Mouse (Mus musculus): ENCODE results near the gene Olfr726.
A peak's percentile ranks its signal among the peaks of the same experiment; 100 is the strongest.

Olfr726 gene

DNA sequence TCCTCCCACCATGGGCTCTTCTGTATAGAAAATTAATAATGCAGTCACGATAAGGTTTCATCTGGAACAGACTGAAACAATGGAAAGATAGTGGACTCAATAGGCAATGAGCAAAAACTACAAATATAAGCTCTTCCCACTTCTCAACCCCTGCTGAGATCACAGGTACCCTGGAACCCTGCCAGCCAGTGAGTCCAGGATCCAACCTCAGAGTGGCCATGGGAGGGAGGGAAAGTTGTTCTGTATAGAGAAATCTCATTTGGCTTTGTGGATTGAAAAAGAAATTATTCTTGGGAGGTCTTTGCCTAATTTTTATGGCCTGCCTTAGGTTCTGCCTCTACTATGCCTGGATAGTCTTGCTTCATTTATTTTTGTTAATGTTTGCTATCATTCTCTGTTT is at the start of gene Olfr726:
Olfr726 (minus strand) TSS at position 101 of the 400 bp plus-strand sequence.
- peak in 1 of 2 experiments; percentile 2 for DNase-seq

DNA sequence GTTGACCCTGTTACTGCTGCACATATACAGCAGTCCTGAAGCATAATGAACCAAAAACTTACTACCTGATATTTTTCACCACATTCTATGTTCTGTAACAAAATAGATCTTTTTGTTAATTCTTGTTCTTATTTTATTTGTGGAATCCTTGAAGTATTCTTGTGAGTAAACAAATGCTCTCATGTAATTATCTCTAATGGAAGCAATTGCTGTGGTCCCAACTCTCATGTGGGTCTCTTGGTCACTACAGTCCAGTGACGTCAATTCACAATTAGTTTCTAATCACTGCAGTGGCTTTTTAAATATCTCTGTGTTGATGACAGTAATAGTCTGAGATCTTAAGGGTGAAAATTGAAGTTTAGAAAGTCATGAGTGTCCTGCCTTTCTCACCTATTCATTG is 32.1 kb upstream of the Olfr726 start, which contains the start of gene Olfr727:
Olfr727 (plus strand) TSS at position 301 of the 400 bp plus-strand sequence.
- DNase-seq: no peak

DNA sequence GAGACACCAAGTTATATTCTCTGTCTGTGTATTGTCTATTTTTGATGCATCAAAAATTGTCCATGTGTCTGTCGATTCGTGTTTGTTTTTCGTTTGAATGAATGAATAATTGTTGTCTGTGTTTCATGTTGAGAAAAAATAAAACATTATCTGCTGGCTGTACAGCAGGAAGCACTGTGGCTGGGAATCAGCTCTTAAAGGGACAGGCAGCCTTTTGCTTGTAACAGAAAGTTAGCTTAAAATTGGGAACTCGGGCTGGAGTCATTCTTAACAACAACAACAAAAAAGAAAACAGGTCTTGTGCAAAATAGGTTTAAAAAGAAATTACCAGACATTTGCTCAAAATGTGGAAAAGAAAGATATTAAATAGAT is 28.0 kb downstream of the Olfr726 start:
- no peak for DNase-seq

DNA sequence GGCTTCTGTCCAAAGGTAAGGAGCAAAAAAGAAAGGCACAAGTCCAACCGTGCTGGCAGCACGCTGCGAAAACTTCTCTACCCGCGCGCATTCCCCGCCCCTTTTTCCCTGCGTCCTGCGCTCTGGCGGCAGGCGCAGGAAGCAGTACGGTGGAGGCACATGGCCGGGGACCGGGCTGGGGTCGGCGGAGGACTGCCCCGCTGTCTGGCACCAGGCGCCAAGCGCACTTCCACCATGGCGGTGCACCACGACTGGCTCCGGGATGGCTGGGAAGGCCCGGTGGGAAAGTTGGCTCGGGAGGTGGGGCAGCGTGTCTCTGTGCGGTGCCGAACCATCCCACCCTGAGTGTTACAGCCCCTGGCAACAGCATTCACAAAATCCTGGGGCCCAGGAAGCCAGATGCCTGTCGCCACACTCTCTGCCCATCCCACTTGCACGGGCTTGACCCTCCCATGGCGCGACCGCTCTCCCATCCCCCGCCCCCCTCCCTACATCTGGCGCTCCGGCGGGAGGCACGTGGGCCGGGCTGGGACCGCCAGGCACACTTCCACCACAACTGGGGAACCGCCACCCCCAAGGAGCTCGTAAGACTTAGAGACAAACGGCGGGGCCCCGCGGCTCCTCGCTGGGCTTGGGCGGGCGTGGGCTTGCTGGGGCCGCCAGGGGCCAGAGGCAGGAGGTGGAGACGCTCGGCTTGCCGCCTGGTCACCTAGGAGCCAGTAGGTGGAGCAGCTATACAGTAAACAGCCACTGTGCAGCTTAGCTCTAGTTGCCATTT is 28.6 kb downstream of the Olfr726 start:
- DNase-seq: peak; percentile 76 to 78

DNA sequence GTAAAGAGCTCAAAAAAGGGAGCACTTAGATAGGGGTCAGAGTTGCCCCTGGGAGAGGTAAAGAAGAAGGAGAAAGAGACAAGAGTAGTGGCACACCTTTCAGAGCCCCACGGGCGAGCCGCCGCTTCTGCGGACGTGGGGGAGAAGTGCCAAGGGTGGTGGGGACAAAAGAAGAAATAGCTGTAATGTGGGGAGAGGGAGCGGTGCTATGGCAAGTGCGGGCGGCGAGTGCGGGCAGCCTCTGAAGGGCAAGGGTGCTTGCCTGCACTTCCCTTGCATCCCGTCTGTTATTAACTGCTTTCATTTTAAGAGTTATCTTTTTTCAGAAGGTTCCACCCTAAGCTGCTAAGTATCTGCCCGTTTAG is 29.2 kb downstream of the Olfr726 start:
- peak in 1 of 2 experiments; percentile 25 for DNase-seq

DNA sequence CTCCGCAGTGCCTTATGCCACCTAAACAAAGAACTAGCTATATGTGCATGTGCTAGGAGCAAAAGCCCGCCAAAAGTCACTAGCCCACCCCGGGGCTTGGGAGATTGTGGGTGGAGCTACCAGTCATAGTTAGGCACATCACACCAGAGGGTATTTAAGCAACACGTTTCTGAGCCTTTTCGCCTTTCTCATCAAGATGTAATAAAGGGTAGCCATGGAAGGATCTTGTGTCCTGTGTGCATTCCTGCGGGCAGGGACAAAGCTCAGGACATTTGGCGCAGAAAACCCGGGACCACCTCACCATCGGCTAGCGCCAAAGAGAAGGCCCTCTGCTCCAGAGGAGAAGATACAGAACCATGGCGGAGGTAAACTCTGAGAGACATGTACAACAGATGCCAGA is 29.6 kb downstream of the Olfr726 start:
- DNase-seq: peak; percentile 11 to 14

DNA sequence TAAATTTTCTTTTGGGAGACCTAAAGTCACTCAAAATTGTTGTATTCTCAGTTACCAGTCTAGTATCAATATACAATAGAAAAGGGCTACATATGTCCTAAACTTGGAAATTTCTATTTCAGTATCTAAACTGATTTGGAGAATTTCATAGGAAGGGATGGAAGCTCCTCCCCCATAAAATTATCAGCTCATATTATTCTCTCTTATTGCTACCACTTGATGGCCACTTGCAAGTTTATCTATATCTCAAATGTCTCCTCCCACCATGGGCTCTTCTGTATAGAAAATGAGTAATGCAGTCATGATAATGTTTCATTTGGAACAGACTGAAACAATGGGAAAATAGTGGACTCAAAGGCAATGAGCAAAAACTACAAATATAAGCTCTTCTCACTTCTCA is 50.5 kb downstream of the Olfr726 start, which contains the start of gene Olfr725:
Olfr725 (minus strand) TSS at position 101 of the 400 bp plus-strand sequence.
- no peak for DNase-seq

Measured in cerebellum, postnatal 10 days (tissue).